Mouse (Mus musculus) embryonic fibroblast, embryonic 13.5 days (primary cell): ENCODE results near the gene Cript. TPM values are rescaled to one million over a fixed set of nuclear protein-coding genes. Genes with fewer than 3 reads are reported as not detected.

Experiments
- H3K27ac ChIP-seq: 2 replicates; pipeline ENCODE4 v1.5.1; 2012; ENCODE audit warnings: low read length, control low read depth, inconsistent platforms; ENCODE audit not compliant: insufficient read depth
- H3K4me1 ChIP-seq: 2 replicates; pipeline ENCODE4 v1.6.1; 2011; ENCODE audit warnings: low read length; ENCODE audit not compliant: control insufficient read depth, insufficient read depth
- H3K4me3 ChIP-seq: 2 replicates; pipeline ENCODE4 v1.5.1; 2011; ENCODE audit warnings: mild to moderate bottlenecking, control low read depth, low read length; ENCODE audit not compliant: insufficient read depth
- CTCF ChIP-seq: IDR thresholded peaks from 2 replicates; pipeline ENCODE4 v1.5.1; 2011; ENCODE audit warnings: mild to moderate bottlenecking, control low read depth, low read length, moderate library complexity, borderline replicate concordance; ENCODE audit not compliant: insufficient read depth
- POLR2A ChIP-seq: IDR thresholded peaks from 2 replicates; pipeline ENCODE4 v1.6.1; 2011; ENCODE audit warnings: low read depth, mild to moderate bottlenecking, control low read depth, low read length, moderate library complexity
- polyA plus RNA-seq: library from polyadenylated mRNA; stranded (reverse); fragments of >200 nt; gene quantifications from 2 replicates; pipeline ENCODE4 v1.2.4, GENCODE M21; 2011; ENCODE audit warnings: low read depth; ENCODE audit not compliant: missing spikeins, insufficient read length

Gene Cript
- polyA plus RNA-seq, 1 experiment: 49.1 TPM

- Histone ChIP-seq H3K4me1 (no peaks in the 10 kb centered on the region), H3K27ac (no peak overlapping the region), H3K4me3 (no peak overlapping the region)
- TF ChIP-seq POLR2A: no peak
- no peak for TF ChIP-seq CTCF
These were observed 16.4 kb upstream of the Cript start for GRCm38 (mm10) chr17:87008950-87009349.

GRCm38 (mm10) chr17:87011301-87012019 is 13.9 kb upstream of the Cript start:
- TF ChIP-seq POLR2A (no peak), CTCF (no peak)
- no peak overlapping the region for H3K27ac ChIP-seq
- H3K4me1 ChIP-seq: no peaks in the 10 kb centered on the region
- H3K4me3 ChIP-seq: no peak overlapping the region

- TF ChIP-seq CTCF: no peak
- TF ChIP-seq POLR2A: no peak
- Histone ChIP-seq H3K4me3 (no peak overlapping the region), H3K4me1 (no peaks in the 10 kb centered on the region), H3K27ac (no peak overlapping the region)
These were observed 5.7 kb upstream of the Cript start for GRCm38 (mm10) chr17:87019692-87020091.

- TF ChIP-seq POLR2A (no peak), CTCF (no peak)
- Histone ChIP-seq H3K4me3 (peak overlapping the region; percentile 86), H3K27ac (no peak overlapping the region), H3K4me1 (no peaks in the 10 kb centered on the region; the same call in 1 of the 2 replicates)
These were observed 683 bp upstream of the Cript start for GRCm38 (mm10) chr17:87024491-87025242.

DNA sequence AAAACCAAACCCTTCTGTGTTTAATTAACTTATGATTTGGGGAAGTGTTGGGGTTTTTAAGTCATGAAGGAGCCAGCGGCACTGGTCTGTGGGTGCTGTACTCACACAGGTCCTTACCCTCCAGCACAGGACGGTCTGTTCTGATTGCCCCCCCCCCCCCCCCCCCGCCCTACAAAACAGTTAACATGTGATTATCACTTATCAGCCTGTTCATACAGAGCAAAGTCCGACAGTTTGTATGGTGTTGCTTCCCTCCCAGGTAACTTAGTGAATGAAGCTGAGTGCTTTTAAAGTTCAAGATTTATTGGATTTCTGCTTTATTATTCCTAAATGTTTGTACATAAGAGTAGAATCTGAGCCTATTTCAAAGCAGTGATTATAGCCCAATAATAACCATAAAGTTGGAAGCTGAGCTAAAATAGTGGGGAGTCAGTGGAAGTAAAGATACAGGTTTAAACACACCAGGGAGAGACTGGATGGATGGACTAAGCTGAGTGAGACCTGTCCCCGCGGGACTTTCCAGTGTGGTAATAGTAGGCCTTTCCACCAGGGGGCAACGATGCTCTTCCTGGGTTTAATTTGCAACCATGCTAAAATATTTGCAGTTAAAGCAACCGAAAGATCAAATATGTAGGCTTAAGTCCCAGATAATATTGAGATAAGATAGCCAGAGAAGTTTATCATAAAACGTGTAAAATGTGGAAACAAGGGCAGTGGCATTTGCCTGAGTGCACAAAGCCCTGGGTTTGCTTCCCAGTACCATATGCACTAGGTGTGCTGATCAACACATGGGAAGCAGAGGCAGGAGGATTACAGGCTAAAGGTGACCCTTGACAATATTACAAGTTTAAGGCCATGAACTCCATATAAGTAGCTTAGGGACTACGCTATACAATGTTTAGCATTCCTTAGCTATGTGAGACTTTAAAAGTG is 11.1 kb downstream of the Cript start:
- TF ChIP-seq POLR2A: no peak
- no peak for TF ChIP-seq CTCF
- no peaks in the 10 kb centered on the region for H3K4me1 ChIP-seq
- no peak overlapping the region for H3K4me3 ChIP-seq
- no peak overlapping the region for H3K27ac ChIP-seq

DNA sequence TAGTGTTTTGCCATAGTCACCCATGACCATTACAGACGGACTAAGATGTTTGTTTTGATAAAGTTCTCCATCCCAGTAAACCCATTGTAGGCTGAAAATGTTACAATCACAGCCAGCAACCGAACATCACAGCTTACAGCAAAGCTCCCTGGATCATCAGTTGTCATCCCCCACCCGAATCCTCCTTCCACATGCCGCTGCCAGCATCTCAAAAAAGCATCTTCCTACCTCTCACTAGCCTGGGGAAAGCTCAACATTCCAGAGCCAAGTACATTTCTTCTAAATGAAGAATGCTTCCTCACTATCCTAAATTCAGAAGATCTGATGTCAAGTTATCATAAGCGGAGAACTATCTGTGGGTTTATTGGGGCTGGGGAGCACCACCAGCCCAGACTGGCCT is 13.1 kb downstream of the Cript start:
- no peak overlapping the region for H3K27ac ChIP-seq
- no peaks in the 10 kb centered on the region for H3K4me1 ChIP-seq
- no peak for TF ChIP-seq CTCF
- no peak for TF ChIP-seq POLR2A

DNA sequence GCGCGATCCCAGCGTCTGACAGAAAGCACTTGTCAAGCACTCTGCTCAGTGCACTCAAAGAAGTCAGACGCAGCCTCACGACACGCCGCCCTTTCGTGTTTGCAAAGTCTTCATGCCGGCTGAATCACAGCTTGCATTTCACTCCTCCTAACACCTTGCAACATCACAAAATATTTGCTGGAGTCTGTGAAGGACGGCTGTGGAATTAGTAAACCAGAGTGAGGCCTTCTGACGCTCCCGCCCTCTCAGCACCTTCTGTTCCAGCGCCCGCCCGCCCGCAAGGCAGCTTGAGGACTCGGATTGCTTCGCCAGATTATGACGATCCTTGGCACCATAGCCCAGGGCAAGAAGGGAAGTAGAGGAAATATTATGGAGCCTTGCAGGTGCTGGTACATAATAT is 16.4 kb downstream of the Cript start:
- Histone ChIP-seq H3K27ac (no peak overlapping the region), H3K4me1 (no peaks in the 10 kb centered on the region), H3K4me3 (no peak overlapping the region)
- TF ChIP-seq POLR2A (no peak), CTCF (no peak)

More for the DNA sequence above, 13.1 kb downstream of the Cript start:
- H3K4me3 ChIP-seq: no peak overlapping the region

GRCm38 (mm10) chr17:87044364-87044763 is 19.0 kb downstream of the Cript start:
- Histone ChIP-seq H3K4me1 (no peaks in the 10 kb centered on the region), H3K4me3 (no peak overlapping the region), H3K27ac (no peak overlapping the region)
- TF ChIP-seq POLR2A (no peak), CTCF (peak; percentile 100)

DNA sequence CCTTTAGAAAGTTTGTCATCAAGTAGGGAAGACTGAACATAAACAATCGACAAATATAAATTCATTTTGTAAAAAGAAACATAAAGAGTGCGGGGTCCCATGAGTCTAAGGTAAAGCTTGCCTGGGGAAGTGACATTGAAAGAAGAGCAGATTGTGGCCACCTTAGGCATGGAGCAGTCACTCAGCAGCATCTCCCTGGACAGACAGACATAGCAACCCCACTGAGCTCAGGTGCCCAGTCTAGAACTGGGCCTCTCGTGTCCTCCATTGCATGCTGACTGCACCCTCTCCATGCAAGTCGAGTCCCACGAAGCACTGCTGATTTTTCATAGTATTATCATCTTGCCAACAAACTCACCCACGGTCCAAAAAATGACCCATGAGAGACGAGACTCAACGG is 19.4 kb downstream of the Cript start:
- no peak for TF ChIP-seq CTCF
- H3K27ac ChIP-seq: no peak overlapping the region
- H3K4me3 ChIP-seq: no peak overlapping the region
- H3K4me1 ChIP-seq: no peaks in the 10 kb centered on the region
